In the genomic region with DNA sequence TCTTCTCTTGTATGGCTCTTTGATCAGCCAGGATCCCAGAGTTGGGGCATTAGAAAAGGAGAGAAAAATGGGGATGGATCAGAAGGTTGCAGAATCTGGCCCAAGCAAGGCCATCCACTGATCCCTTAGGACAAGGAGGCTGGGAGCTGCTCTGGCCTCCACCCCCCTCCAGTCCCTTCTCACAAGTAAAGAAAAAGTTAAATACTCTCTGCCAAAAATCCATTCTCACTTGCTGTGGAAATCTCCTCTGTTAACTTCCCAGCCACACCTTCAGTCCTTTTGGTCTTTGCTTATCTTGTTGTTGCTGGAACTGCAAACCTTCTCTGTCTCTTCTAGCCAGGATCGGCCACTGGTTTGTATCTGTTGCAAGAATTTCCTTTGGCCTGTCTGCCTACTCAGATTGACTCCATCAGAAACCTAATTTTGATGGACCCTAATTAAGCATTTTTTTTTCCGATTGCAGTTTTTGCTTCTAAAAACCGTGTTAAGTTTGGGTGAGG, we compare ENCODE assay signal across 18 mouse cellular contexts. TPM values are rescaled to one million over a fixed set of nuclear protein-coding genes. Genes with fewer than 3 reads are reported as not detected.
DNase-seq lines count a peak whose midpoint lies in the region; ATAC-seq and TF ChIP-seq lines count a peak whose summit lies in the region.
"Had no signal": no experiment of that assay in that cellular context is flagged by ENCODE, and none has a peak within 500 bp of the region (broad histone marks: within the 10 kb centered on the region; RNA-seq: fewer than 3 reads in every experiment).

No protein-coding gene starts in this region.

- H3K27me3 ChIP-seq in heart, embryonic 11.5 days (ENCODE audit: control insufficient read depth, insufficient read depth, low read length) = peaks cover 3% of the 10 kb centered on the region; the same call in 1 of the 2 replicates
- no peaks in the 10 kb centered on the region for H3K27me3 ChIP-seq in heart, postnatal 0 days (ENCODE audit: control insufficient read depth, insufficient read depth, low read length)
- H3K27me3 ChIP-seq: hindbrain, embryonic 12.5 days had no signal

- TF ChIP-seq EP300 in heart, postnatal 0 days (IDR thresholded peaks at IDR 0.05; ENCODE audit: low read depth) = no peak

- no peaks in the 10 kb centered on the region for H3K4me1 ChIP-seq in heart, embryonic 11.5 days (ENCODE audit: control insufficient read depth, insufficient read depth, low read length)
- H3K4me1 ChIP-seq in heart, postnatal 0 days (ENCODE audit: control insufficient read depth, insufficient read depth) = peaks cover 6% of the 10 kb centered on the region; the same call in 1 of the 2 replicates
- H3K4me1 ChIP-seq: forebrain, embryonic 15.5 days; liver, embryonic 15.5 days had no signal

- peak; percentile 94 for DNase-seq in heart, adult 11 months
- DNase-seq in heart, postnatal 0 days (ENCODE audit: low spot score) = no peak
- DNase-seq in heart, postnatal 14 days = no peak
- DNase-seq in adipocyte (ENCODE audit: low spot score) = peak; percentile 56
- DNase-seq in testis, postnatal 10 days (ENCODE audit: low spot score) = peak; percentile 34
- no peak for DNase-seq in kidney, postnatal 14 days
- DNase-seq: right cerebral cortex, postnatal 14 days; thymus, postnatal 14 days had no signal

- intact Hi-C loops in heart, postnatal 14 days (cut with DNase I) = loop anchor here (2.0 to 5.0 kb wide), 3 partner anchors 31 to 351 kb away; no protein-coding TSS in a partner anchor

- no peak overlapping the region for H3K4me2 ChIP-seq in heart, embryonic 11.5 days
- H3K4me2 ChIP-seq in heart, postnatal 0 days (ENCODE audit: low read depth, low read length) = no peak overlapping the region
- H3K4me2 ChIP-seq: forebrain, embryonic 15.5 days; hindbrain, embryonic 12.5 days; liver, embryonic 15.5 days; lung, embryonic 15.5 days; midbrain, embryonic 13.5 days had no signal

- TF ChIP-seq CTCF in heart, postnatal 0 days (IDR thresholded peaks at IDR 0.05; ENCODE audit: low read depth) = no peak

- H3K9ac ChIP-seq in heart, embryonic 11.5 days (ENCODE audit: low read depth, low read length) = no peak overlapping the region
- no peak overlapping the region for H3K9ac ChIP-seq in heart, postnatal 0 days (replicated peaks; ENCODE audit: low read depth, low read length)
- H3K9ac ChIP-seq: forebrain, embryonic 15.5 days; hindbrain, embryonic 12.5 days; liver, embryonic 15.5 days; lung, embryonic 15.5 days; midbrain, embryonic 13.5 days had no signal

- WGBS in heart, embryonic 11.5 days (ENCODE audit: insufficient replicate concordance) = 62% methylated on average over 3 of the region's 3 CpGs
- WGBS in heart, postnatal 0 days = 45% methylated on average over 3 of the region's 3 CpGs

- H3K9me3 ChIP-seq in heart, embryonic 11.5 days (replicated peaks; ENCODE audit: control insufficient read depth, low read length) = no peaks in the 10 kb centered on the region
- no peaks in the 10 kb centered on the region for H3K9me3 ChIP-seq in heart, postnatal 0 days (replicated peaks; ENCODE audit: control insufficient read depth, low read length)
- H3K9me3 ChIP-seq: forebrain, embryonic 15.5 days; hindbrain, embryonic 12.5 days; liver, embryonic 15.5 days; lung, embryonic 15.5 days; midbrain, embryonic 13.5 days had no signal

- no peaks in the 10 kb centered on the region for H3K36me3 ChIP-seq in heart, embryonic 11.5 days (ENCODE audit: control insufficient read depth, insufficient read depth, low read length)
- H3K36me3 ChIP-seq in heart, postnatal 0 days (replicated peaks; ENCODE audit: control insufficient read depth, insufficient read depth, low read length) = no peaks in the 10 kb centered on the region
- H3K36me3 ChIP-seq: forebrain, embryonic 15.5 days; hindbrain, embryonic 12.5 days; liver, embryonic 15.5 days; lung, embryonic 15.5 days; midbrain, embryonic 13.5 days had no signal

- no peak overlapping the region for H3K4me3 ChIP-seq in heart, embryonic 11.5 days (ENCODE audit: low read depth, low read length)
- no peak overlapping the region for H3K4me3 ChIP-seq in heart, postnatal 0 days (ENCODE audit: low read depth, low read length)
- H3K4me3 ChIP-seq: forebrain, embryonic 15.5 days; hindbrain, embryonic 12.5 days; liver, embryonic 15.5 days; lung, embryonic 15.5 days; megakaryocyte, embryonic 14.5 days; midbrain, embryonic 13.5 days had no signal

- H3K27ac ChIP-seq in heart, embryonic 11.5 days (ENCODE audit: low read depth, low read length) = no peak overlapping the region
- H3K27ac ChIP-seq in heart, postnatal 0 days (ENCODE audit: low read depth) = peak overlapping the region; percentile 60
- H3K27ac ChIP-seq: forebrain, embryonic 15.5 days; hindbrain, embryonic 12.5 days; liver, embryonic 15.5 days; lung, embryonic 15.5 days; midbrain, embryonic 13.5 days; stomach, postnatal 0 days had no signal

- no peak for ATAC-seq in heart, embryonic 11.5 days (replicated peaks; ENCODE audit: insufficient number of reproducible peaks, low FRiP score, low TSS enrichment)
- no peak for ATAC-seq in heart, postnatal 0 days (ENCODE audit: insufficient read depth, low read depth)
- ATAC-seq: forebrain, embryonic 15.5 days; intestine, postnatal 0 days had no signal

RNA-seq across cellular contexts. Expression of gene Nnmt, which starts 12.6 kb away (rescaled TPM):
- 3.4 and 4.2 TPM in 2 replicates for polyA plus RNA-seq in heart, embryonic 11.5 days (2014; fragmentation: Nextera tagmentation; extraction: Ambion mirVana)
- total RNA-seq in heart, postnatal 0 days (2014; rRNA removed; ENCODE audit: low replicate concordance) = 2.1 and 7.5 TPM in 2 replicates
- polyA plus RNA-seq in heart, postnatal 0 days (2015; fragmentation: Nextera tagmentation; extraction: Ambion mirVana) = 12.0 and 12.4 TPM in 2 replicates
- total RNA-seq in heart, postnatal 14 days (2021) = 10 to 100 TPM in 1 of 2 experiments, 1 to 10 TPM in 1; 9.0 to 10.9 TPM
- polyA plus RNA-seq: C2C12 had no signal

Comparison
In these comparisons a context has a peak if more than half of its experiments do, and no peak if none do; other contexts are left out.
1. DNase-seq: peak in heart, adult 11 months (single experiment), adipocyte (single experiment) and testis, postnatal 10 days (single experiment); none in heart, postnatal 0 days (single experiment), heart, postnatal 14 days (0 of 2) and kidney, postnatal 14 days (single experiment).